Mouse (Mus musculus) embryonic stem cell, embryonic (primary cell): ENCODE measurements at regions not wholly inside any gene's neighbourhood (a gene's known extent, or its start where the extent isn't known, plus 50 kb on each side); places are given as distances from the start of the nearest gene placed in this dataset.

ENCODE experiments used
- CTCF ChIA-PET, 4 experiments: fragments of 300-600 bp in 2 of 4; fragments of 350-600 bp in 2 of 4; sonication (Branson Sonifier 250); formaldehyde crosslinking; loops; one replicate each; lab custom pipeline; 2022; ENCODE audit warnings: inconsistent platforms in 2 of 4; lab: Charles Lee
- POLR2A ChIA-PET, 4 experiments: fragments of 300-600 bp in 2 of 4; fragments of 350-600 bp in 2 of 4; sonication (Branson Sonifier 250); formaldehyde crosslinking; loops; one replicate each; lab custom pipeline; 2022; ENCODE audit warnings: antibody characterized with exemption in 4 of 4, inconsistent platforms in 1 of 4; lab: Charles Lee

- CTCF ChIA-PET = no interaction called here
Observed at GRCm38 (mm10) chr2:174178801-174179200, 68.7 kb downstream of the Npepl1 start.

GRCm38 (mm10) chr2:174184797-174185196 lies 74.6 kb downstream of the Npepl1 start:
- CTCF ChIA-PET = no interaction called here
- POLR2A ChIA-PET = no interaction called here

More at GRCm38 (mm10) chr2:174178801-174179200, 68.7 kb downstream of the Npepl1 start:
- POLR2A ChIA-PET = no interaction called here

- ChIA-PET CTCF (no interaction called here), POLR2A (no interaction called here)
Observed at GRCm38 (mm10) chr2:174191071-174191470, 80.9 kb downstream of the Npepl1 start.

GRCm38 (mm10) chr2:174191516-174191915 lies 81.4 kb downstream of the Npepl1 start:
- CTCF ChIA-PET = interaction anchor here in 1 of 4 experiments (0.7 kb wide), 1 partner anchor 96 kb away, joined by 3 read pairs; no protein-coding TSS in a partner anchor
- POLR2A ChIA-PET = no interaction called here

GRCm38 (mm10) chr2:174192026-174192425 lies 81.9 kb downstream of the Npepl1 start:
- ChIA-PET CTCF (interaction anchor here in 1 of 4 experiments (0.7 kb wide), 1 partner anchor 95 kb away, joined by 3 read pairs; no protein-coding TSS in a partner anchor), POLR2A (no interaction called here)

- ChIA-PET POLR2A (interaction anchor here in 2 of 4 experiments (0.6 to 1.0 kb wide), 3 partner anchors 20 to 240 kb away, joined by 3 read pairs; no protein-coding TSS in a partner anchor), CTCF (interaction anchor here in 2 of 4 experiments (0.6 to 0.7 kb wide), 2 partner anchors 381 to 481 kb away, joined by 3 to 5 read pairs; no protein-coding TSS in a partner anchor)
Observed at GRCm38 (mm10) chr2:174193506-174193905, 83.4 kb downstream of the Npepl1 start.

GRCm38 (mm10) chr2:174195651-174196050 lies 85.5 kb downstream of the Npepl1 start:
- ChIA-PET CTCF (no interaction called here), POLR2A (no interaction called here)

- ChIA-PET POLR2A (no interaction called here), CTCF (interaction anchor here in 1 of 4 experiments (0.7 kb wide), 1 partner anchor 609 kb away, joined by 5 read pairs; no protein-coding TSS in a partner anchor)
Observed at GRCm38 (mm10) chr2:174196696-174197215, 86.6 kb downstream of the Npepl1 start.

GRCm38 (mm10) chr2:174197306-174197945 lies 86.7 kb upstream of the Gnas start:
- CTCF ChIA-PET = no interaction called here
- POLR2A ChIA-PET = no interaction called here

- ChIA-PET POLR2A (interaction anchor here in 1 of 4 experiments (0.9 to 1.5 kb wide), 3 partner anchors 11 to 103 kb away, joined by 3 read pairs; no protein-coding TSS in a partner anchor), CTCF (interaction anchor here in 2 of 4 experiments (0.5 to 1.0 kb wide), 3 partner anchors 22 to 249 kb away, joined by 4 to 10 read pairs (median 4); no protein-coding TSS in a partner anchor)
Observed at GRCm38 (mm10) chr2:174198406-174198971, 85.6 kb upstream of the Gnas start.

GRCm38 (mm10) chr2:174199961-174200862 lies 83.9 kb upstream of the Gnas start:
- ChIA-PET POLR2A (no interaction called here), CTCF (no interaction called here)

GRCm38 (mm10) chr2:174203412-174203811 lies 80.7 kb upstream of the Gnas start:
- CTCF ChIA-PET = no interaction called here
- POLR2A ChIA-PET = interaction anchor here in 1 of 4 experiments (1.2 kb wide), 1 partner anchor 67 kb away, joined by 3 read pairs; no protein-coding TSS in a partner anchor

GRCm38 (mm10) chr2:174211681-174212080 lies 72.4 kb upstream of the Gnas start:
- CTCF ChIA-PET = no interaction called here
- POLR2A ChIA-PET = no interaction called here

- ChIA-PET CTCF (interaction anchor here in 1 of 4 experiments (0.6 kb wide), 1 partner anchor 117 kb away, joined by 5 read pairs; no protein-coding TSS in a partner anchor), POLR2A (interaction anchor here in 1 of 4 experiments (0.7 to 1.0 kb wide), 2 partner anchors 16 to 122 kb away, joined by 3 read pairs; no protein-coding TSS in a partner anchor)
Observed at GRCm38 (mm10) chr2:174226660-174227059, 57.5 kb upstream of the Gnas start.
